Mouse (Mus musculus) erythroblast, adult 5-6 weeks (primary cell): ENCODE data around the gene Rps11. TPM values are rescaled to one million over a fixed set of nuclear protein-coding genes. Genes with fewer than 3 reads are reported as not detected.

Experiments used
- ATAC-seq: replicated peaks from 2 replicates; pipeline ENCODE4 v1.8.0; 2016; ENCODE audit warnings: moderate number of reproducible peaks, mild to moderate bottlenecking, moderate TSS enrichment, inconsistent platforms; ENCODE audit not compliant: poor library complexity, low FRiP score, severe bottlenecking
- total RNA-seq, 2 experiments: library from RNA; stranded (forward) in 1 of 2; stranded (reverse) in 1 of 2; fragments of 150-400 nt in 1 of 2; fragments of 200-764, 138-1000 nt in 1 of 2; gene quantifications; 2 replicates each; pipeline versions ENCODE4 v1.2.3 to v1.2.4; 2015 to 2017; ENCODE audit warnings: low replicate concordance in 2 of 2

Rps11 gene
- total RNA-seq, 2 experiments from 2014 or later = 238 to 604 TPM

- no peak for ATAC-seq
Observed at GRCm38 (mm10) chr7:45092828-45093515, 31.3 kb downstream of the Rps11 start.

GRCm38 (mm10) chr7:45092048-45092447 lies 32.2 kb downstream of the Rps11 start, which contains the start of gene Rcn3:
Gene Rcn3, minus strand, starts transcription at chr7:45092221.
- no peak for ATAC-seq

- ATAC-seq = no peak
Observed at GRCm38 (mm10) chr7:45091001-45091990, 32.9 kb downstream of the Rps11 start.

GRCm38 (mm10) chr7:45090251-45090977 lies 33.8 kb downstream of the Rps11 start:
- ATAC-seq = 0 out of 2 replicates have a peak, but pooled peaks have one; percentile 35

- no peak for ATAC-seq
Observed at GRCm38 (mm10) chr7:45088597-45088996, 35.6 kb downstream of the Rps11 start.

- ATAC-seq = no peak
Observed at GRCm38 (mm10) chr7:45086084-45086483, 38.2 kb downstream of the Rps11 start.

- ATAC-seq = no peak
Observed at GRCm38 (mm10) chr7:45083300-45083890, 40.8 kb downstream of the Rps11 start.

GRCm38 (mm10) chr7:45082401-45083299 lies 41.6 kb downstream of the Rps11 start:
- no peak for ATAC-seq

GRCm38 (mm10) chr7:45081016-45081415 lies 43.2 kb downstream of the Rps11 start:
- ATAC-seq = no peak

- peak; percentile 79 for ATAC-seq
Observed at GRCm38 (mm10) chr7:45079856-45080255, 44.4 kb downstream of the Rps11 start.

- peak; percentile 60 for ATAC-seq
Observed at GRCm38 (mm10) chr7:45078513-45078912, 45.7 kb downstream of the Rps11 start.

GRCm38 (mm10) chr7:45077829-45078228 lies 46.4 kb downstream of the Rps11 start:
- ATAC-seq = no peak

- ATAC-seq = no peak
Observed at GRCm38 (mm10) chr7:45077322-45077721, 46.9 kb downstream of the Rps11 start.

- ATAC-seq = no peak
Observed at GRCm38 (mm10) chr7:45076501-45076900, 47.7 kb downstream of the Rps11 start.

GRCm38 (mm10) chr7:45075405-45075804 lies 48.8 kb downstream of the Rps11 start:
- no peak for ATAC-seq

- ATAC-seq = no peak
Observed at GRCm38 (mm10) chr7:45073949-45074348, 50.3 kb downstream of the Rps11 start.

- no peak for ATAC-seq
Observed at GRCm38 (mm10) chr7:45073171-45073707, 51.0 kb downstream of the Rps11 start.
